Mouse (Mus musculus) erythroblast, embryonic 14.5 days (primary cell): ENCODE measurements around the gene Trpv2. TPM values are rescaled to one million over a fixed set of nuclear protein-coding genes. Genes with fewer than 3 reads are reported as not detected.
A peak's percentile ranks its signal among the peaks of the same experiment; 100 is the strongest.

ENCODE experiments used
- H3K27me3 ChIP-seq: 2 replicates; pipeline ENCODE4 v1.6.1; 2012; ENCODE audit warnings: inconsistent platforms; ENCODE audit not compliant: control insufficient read depth
- H3K36me3 ChIP-seq: 2 replicates; pipeline ENCODE4 v1.6.1; 2012; ENCODE audit warnings: mild to moderate bottlenecking, inconsistent platforms; ENCODE audit not compliant: control insufficient read depth
- H3K4me1 ChIP-seq: 2 replicates; pipeline ENCODE4 v1.6.1; 2012; ENCODE audit warnings: inconsistent platforms; ENCODE audit not compliant: control insufficient read depth
- H3K4me3 ChIP-seq: replicated peaks from 2 replicates; pipeline ENCODE3; 2012; ENCODE audit warnings: moderate library complexity, mild to moderate bottlenecking, inconsistent platforms
- H3K9me3 ChIP-seq: 2 replicates; pipeline ENCODE4 v1.6.1; 2012; ENCODE audit warnings: low read length, inconsistent platforms, mixed read lengths; ENCODE audit not compliant: control insufficient read depth
- GATA1 ChIP-seq: IDR thresholded peaks from 2 replicates; pipeline ENCODE4 v1.6.1; 2012; ENCODE audit warnings: low read length, inconsistent platforms, mixed read lengths
- TAL1 ChIP-seq: IDR thresholded peaks from 3 replicates; pipeline ENCODE4 v1.6.1; 2012; ENCODE audit warnings: low read length, inconsistent platforms, mixed read lengths
- polyA plus RNA-seq: library from polyadenylated mRNA; stranded (reverse); fragments of >175 nt; gene quantifications from 2 replicates; pipeline ENCODE4 v1.2.3, GENCODE M21; 2012

The Trpv2 gene
- 0.03 and 0.04 TPM in 2 replicates for polyA plus RNA-seq

DNA sequence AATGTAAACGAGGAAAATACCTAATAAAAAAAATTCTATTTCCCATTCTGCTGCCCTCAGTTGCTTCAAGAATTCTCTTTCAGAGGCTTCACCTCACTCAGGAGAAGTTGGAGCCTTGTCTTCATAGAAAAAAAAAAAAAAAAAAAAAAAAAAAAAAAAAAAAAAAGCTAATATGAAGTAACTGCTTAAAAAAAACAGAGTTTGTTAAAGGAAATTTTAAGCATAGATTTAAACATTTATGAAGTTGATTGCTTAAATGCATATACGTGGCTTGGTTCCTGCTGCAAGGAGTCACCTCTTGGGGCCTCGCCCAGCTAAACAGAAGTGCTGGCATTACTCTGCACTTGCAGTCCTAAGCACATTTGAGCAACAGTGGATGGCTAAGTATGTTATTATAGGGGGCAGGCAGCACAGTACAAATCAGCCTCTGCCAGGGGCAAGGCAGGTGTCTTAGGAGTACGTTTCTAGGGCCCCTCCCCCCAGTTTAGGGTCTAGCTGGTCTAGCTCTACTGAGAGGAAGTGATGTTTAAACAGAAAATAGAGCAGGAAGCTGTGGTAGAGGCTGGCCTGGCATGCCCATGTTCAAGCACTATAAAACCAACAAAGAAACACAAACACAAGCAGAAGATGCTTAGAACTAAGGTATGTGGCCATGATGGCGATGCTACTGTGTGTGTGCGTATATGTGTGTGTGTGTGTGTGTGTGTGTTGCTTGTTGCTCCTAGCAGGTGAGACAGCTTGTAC is at the start of gene Trpv2:
Gene Trpv2 (plus strand): TSS at position 528 of the 744 bp plus-strand sequence.
- no peaks in the 10 kb centered on the region; the same call in 1 of the 2 replicates for H3K9me3 ChIP-seq
- no peak for TF ChIP-seq TAL1
- TF ChIP-seq GATA1 = no peak
- H3K27me3 ChIP-seq = peaks cover 11% of the 10 kb centered on the region
- peaks cover 28% of the 10 kb centered on the region for H3K4me1 ChIP-seq
- H3K4me3 ChIP-seq = peak within 1 kb of the TSS; percentile 59
- no peaks in the 10 kb centered on the region for H3K36me3 ChIP-seq

DNA sequence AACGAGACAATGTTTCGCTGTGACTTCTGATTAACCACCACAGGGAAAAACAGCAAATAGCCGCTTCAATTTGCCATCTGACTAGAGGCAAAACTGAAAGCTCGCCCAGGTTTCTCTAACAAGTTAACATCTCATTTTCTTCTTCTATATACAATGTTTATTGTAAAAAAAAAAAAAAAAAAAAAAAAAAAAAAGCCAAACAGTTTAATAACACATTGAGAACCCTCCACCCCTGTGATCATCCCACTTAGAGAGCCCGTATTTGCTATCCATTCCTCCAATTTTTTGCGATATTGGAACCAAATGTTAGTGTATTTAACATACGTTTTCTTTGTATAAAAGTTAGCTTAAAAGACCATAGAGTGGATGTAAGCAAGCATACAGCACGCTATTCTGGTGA is 37.2 kb upstream of the Trpv2 start:
- Histone ChIP-seq H3K9me3 (no peaks in the 10 kb centered on the region), H3K27me3 (peaks cover 47% of the 10 kb centered on the region), H3K4me1 (peaks cover 19% of the 10 kb centered on the region), H3K36me3 (peaks cover 13% of the 10 kb centered on the region), H3K4me3 (no peak overlapping the region)
- no peak for TF ChIP-seq TAL1
- TF ChIP-seq GATA1 = no peak

DNA sequence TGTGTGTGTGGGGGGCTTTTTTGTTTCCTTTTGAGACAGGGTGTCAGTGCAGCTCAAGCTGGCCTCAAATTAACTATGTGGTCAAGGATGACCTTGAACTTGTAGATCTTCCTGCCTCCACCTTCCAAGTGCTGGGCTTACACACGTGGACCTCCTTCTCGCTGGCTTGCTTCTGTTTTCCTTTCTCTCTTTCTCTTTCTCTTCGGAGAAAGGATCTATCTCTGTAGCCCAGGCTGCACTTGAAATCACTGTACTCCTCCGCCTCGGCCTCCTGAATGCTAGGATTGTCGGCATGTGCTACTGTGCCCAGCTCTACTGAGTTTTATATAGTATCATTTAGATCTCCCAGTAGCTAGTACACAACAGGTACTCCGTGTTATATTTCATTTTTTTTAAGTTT is 36.7 kb upstream of the Trpv2 start:
- peaks cover 19% of the 10 kb centered on the region for H3K4me1 ChIP-seq
- H3K9me3 ChIP-seq = no peaks in the 10 kb centered on the region
- H3K4me3 ChIP-seq = peak overlapping the region; percentile 31
- H3K27me3 ChIP-seq = peaks cover 47% of the 10 kb centered on the region
- TF ChIP-seq GATA1 (no peak), TAL1 (no peak)
- H3K36me3 ChIP-seq = peaks cover 13% of the 10 kb centered on the region

DNA sequence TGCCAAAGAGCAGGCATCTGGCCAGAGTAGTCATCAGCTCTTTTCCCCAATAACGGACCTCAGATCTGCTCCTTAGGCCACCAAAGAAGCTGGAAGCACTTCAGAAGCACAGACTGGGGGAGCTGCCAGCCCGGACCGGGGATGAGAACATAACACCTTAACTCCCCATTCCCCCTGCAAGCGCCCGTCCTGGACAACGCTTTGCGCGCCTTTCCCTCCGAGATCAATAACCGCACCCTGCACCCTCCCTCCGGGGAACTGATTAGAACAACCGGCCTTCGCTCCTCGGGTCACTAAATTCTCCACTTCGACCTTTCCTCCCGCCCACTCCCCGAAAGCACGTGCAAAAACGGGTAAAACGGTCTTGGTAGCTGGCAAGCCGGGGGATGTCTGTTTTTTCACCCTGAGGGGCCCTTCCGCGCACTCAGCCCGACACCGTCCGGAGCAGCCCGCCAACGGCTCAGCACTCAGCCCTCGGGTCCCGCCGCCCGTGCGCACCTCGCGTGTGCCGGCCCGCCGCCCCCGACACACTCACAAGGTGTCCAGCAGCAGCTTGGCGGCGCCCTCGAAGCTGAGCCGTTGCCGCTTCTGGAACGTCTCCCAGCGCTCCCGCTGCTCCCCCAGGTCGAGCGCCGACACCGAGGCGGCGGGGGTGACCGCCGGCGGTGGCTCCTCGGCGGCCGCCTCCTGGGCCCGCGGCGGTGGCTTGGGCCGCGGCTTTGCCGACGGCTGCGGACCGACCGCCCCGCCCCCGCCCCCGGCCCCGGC is 35.8 kb upstream of the Trpv2 start:
- H3K4me1 ChIP-seq = peaks cover 19% of the 10 kb centered on the region
- no peaks in the 10 kb centered on the region for H3K9me3 ChIP-seq
- H3K27me3 ChIP-seq = peaks cover 51% of the 10 kb centered on the region
- H3K36me3 ChIP-seq = peaks cover 12% of the 10 kb centered on the region
- peak overlapping the region; percentile 84 for H3K4me3 ChIP-seq
- TF ChIP-seq TAL1 (no peak), GATA1 (no peak)

DNA sequence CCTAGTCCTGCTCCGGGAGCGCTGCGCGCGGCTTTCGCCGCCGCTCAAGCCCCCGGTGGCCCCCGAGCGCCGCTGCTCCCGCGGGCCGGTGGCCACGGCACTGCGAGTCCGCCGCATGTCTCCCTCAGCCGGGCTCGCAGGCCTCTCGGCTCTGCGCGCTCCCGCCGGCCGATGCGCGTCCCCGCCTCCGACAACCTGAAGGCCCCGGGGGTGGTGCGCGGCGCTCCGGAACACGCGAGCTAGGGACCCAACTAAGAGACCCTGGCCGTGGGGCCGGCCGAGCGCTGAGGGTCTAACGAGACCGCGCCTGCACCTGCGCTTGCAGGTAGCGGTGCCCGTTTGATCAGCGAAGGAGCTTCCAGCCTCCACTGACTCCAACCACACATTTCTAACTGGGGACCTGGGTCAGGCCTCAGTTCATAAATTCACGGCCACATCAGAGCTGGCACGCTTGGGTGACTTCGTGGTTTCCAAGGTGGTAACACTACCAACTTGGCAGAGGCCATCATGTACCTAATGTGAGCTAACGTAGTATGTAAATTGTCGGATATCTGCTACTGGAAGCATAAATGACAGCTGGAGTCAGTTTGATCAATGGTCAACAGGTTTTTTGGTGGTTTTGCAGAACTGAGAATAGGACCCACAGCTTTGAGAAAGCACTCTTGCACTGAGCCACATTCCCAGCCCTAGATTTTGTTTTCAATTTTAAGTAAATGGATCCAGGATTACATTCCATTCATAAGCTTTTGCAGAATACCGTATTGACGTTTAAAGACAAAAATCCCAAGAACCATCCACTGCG is 35.0 kb upstream of the Trpv2 start, which contains the start of gene Cenpv:
Gene Cenpv (minus strand): TSS at position 173 of the 802 bp plus-strand sequence.
- Histone ChIP-seq H3K4me3 (peak within 1 kb of the TSS; percentile 84), H3K27me3 (peaks cover 51% of the 10 kb centered on the region), H3K9me3 (no peaks in the 10 kb centered on the region), H3K4me1 (peaks cover 19% of the 10 kb centered on the region), H3K36me3 (peaks cover 6% of the 10 kb centered on the region)
- TF ChIP-seq GATA1 = no peak
- no peak for TF ChIP-seq TAL1

DNA sequence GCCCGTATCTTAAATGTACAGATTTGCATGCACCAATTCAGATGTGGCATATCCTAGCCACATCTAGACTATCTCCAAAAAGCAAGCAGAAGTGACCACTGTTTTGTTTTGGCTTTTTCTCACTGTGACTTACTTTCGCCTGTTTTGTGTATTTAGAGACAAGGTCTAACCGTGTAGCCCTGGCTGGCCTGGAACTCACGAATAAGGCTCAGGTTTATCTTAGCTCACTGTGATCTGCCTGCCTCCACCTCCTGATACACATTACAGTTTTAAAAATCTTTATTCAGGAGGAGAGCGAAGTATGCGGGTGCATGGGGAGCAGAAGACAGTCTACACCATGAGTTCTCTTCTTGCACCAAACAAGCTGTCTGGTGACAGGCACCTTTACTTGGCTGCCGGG is 34.1 kb upstream of the Trpv2 start:
- H3K36me3 ChIP-seq = peaks cover 6% of the 10 kb centered on the region
- peaks cover 51% of the 10 kb centered on the region for H3K27me3 ChIP-seq
- peaks cover 19% of the 10 kb centered on the region for H3K4me1 ChIP-seq
- no peaks in the 10 kb centered on the region for H3K9me3 ChIP-seq
- no peak for TF ChIP-seq TAL1
- no peak for TF ChIP-seq GATA1
- H3K4me3 ChIP-seq = no peak overlapping the region

DNA sequence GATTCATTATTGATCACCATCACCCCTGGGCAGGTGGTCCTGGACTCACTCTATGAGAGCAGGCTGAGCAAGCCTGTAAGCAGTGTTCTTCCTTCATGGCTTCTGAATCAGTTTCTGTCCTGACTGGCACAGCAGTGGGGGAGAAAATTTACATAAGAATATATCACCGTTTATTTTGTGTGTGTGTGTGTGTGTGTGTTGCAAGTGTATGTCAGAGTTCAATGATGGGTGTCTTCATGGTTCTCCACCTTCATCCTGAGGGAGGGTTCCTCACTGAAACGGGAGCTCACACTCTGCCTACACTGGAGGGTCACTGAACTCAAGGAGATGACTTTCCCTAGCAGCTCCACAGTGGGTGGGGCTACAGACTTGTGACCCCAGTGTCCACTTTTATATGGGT is 33.3 kb upstream of the Trpv2 start:
- no peaks in the 10 kb centered on the region for H3K36me3 ChIP-seq
- H3K4me3 ChIP-seq = no peak overlapping the region
- no peak for TF ChIP-seq GATA1
- TF ChIP-seq TAL1 = no peak
- peaks cover 51% of the 10 kb centered on the region for H3K27me3 ChIP-seq
- H3K4me1 ChIP-seq = peaks cover 19% of the 10 kb centered on the region
- no peaks in the 10 kb centered on the region for H3K9me3 ChIP-seq

DNA sequence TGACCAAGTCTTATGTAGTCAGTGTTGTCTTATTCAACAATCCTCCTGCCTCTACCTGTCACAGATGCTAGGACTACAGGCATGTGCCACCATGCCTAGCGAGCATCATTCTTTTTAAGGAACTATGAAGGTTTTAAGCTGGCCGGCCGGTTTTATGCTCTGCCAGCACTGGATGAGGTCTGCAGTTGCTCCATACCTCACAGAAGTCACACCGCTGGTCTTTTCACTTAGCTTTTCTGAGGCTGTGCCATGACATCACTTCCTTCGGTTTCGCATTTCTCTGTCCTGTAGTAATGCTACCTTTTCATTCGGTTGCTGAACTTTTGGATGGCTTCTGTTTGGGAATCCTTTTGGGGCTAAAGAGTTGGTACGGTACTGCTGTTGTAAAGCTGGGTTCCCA is 32.7 kb upstream of the Trpv2 start:
- Histone ChIP-seq H3K9me3 (no peaks in the 10 kb centered on the region), H3K27me3 (peaks cover 51% of the 10 kb centered on the region), H3K4me1 (peaks cover 19% of the 10 kb centered on the region), H3K36me3 (no peaks in the 10 kb centered on the region), H3K4me3 (no peak overlapping the region)
- TF ChIP-seq GATA1 (no peak), TAL1 (no peak)
